Mouse (Mus musculus) myocyte (in vitro differentiated cells): ENCODE data around the gene Rrp36. TPM values are rescaled to one million over a fixed set of nuclear protein-coding genes. Genes with fewer than 3 reads are reported as not detected.

ENCODE experiments used
- H3K27me3 ChIP-seq: one replicate; pipeline ENCODE4 v1.6.1; 2011; ENCODE audit not compliant: control insufficient read depth, insufficient read depth, insufficient read length
- H3K36me3 ChIP-seq: one replicate; pipeline ENCODE4 v1.6.1; 2011; ENCODE audit not compliant: control insufficient read depth, insufficient read depth
- H3K4me2 ChIP-seq: one replicate; pipeline ENCODE4 v1.6.1; 2011; ENCODE audit warnings: low read depth, control low read depth
- H3K4me3 ChIP-seq: one replicate; pipeline ENCODE4 v1.5.1; 2011; ENCODE audit warnings: mild to moderate bottlenecking, control low read depth, moderate library complexity
- H3K79me2 ChIP-seq: one replicate; pipeline ENCODE4 v1.6.1; 2011; ENCODE audit not compliant: control insufficient read depth, insufficient read depth
- H3ac ChIP-seq: one replicate; pipeline ENCODE4 v1.6.1; 2011; ENCODE audit not compliant: control insufficient read depth, insufficient read length
- CEBPB ChIP-seq: IDR thresholded peaks from 2 replicates; pipeline ENCODE4 v1.6.1; 2011; ENCODE audit warnings: mild to moderate bottlenecking, moderate library complexity; ENCODE audit not compliant: poor library complexity, insufficient read depth, severe bottlenecking
- E2F4 ChIP-seq: IDR thresholded peaks from one replicate; pipeline ENCODE4 v1.6.1; 2011; ENCODE audit warnings: mild to moderate bottlenecking, control low read depth, moderate library complexity; ENCODE audit not compliant: insufficient read depth
- MAX ChIP-seq: IDR thresholded peaks from one replicate; pipeline ENCODE4 v1.6.1; 2011; ENCODE audit warnings: low read depth, mild to moderate bottlenecking, control low read depth
- MYOD1 ChIP-seq, 3 experiments: IDR thresholded peaks; one replicate each; pipeline ENCODE4 v1.6.1; 2011; ENCODE audit warnings: control low read depth in 2 of 3, low read depth in 2 of 3, mild to moderate bottlenecking in 2 of 3, moderate library complexity in 1 of 3; ENCODE audit not compliant: insufficient read length in 2 of 3, control insufficient read depth in 1 of 3
- MYOG ChIP-seq, 3 experiments: IDR thresholded peaks; one replicate each; pipeline ENCODE4 v1.6.1; 2011; ENCODE audit warnings: control low read depth in 2 of 3, low read depth in 2 of 3, mild to moderate bottlenecking in 2 of 3; ENCODE audit not compliant: insufficient read length in 2 of 3, control insufficient read depth in 1 of 3, insufficient read depth in 1 of 3
- POLR2A ChIP-seq: IDR thresholded peaks from one replicate; pipeline ENCODE4 v1.6.1; 2011; ENCODE audit warnings: low read depth, mild to moderate bottlenecking, control low read depth, moderate library complexity; ENCODE audit not compliant: insufficient read length
- POLR2AphosphoS2 ChIP-seq: IDR thresholded peaks from one replicate; pipeline ENCODE4 v1.6.1; 2011; ENCODE audit warnings: low read depth, control low read depth; ENCODE audit not compliant: insufficient read length
- REST ChIP-seq: IDR thresholded peaks from one replicate; pipeline ENCODE4 v1.6.1; 2011; ENCODE audit warnings: mild to moderate bottlenecking, control low read depth, moderate library complexity; ENCODE audit not compliant: insufficient read depth, insufficient read length
- SRF ChIP-seq: IDR thresholded peaks from one replicate; pipeline ENCODE4 v1.6.1; 2011; ENCODE audit warnings: low read depth; ENCODE audit not compliant: control insufficient read depth, insufficient read length
- TCF12 ChIP-seq: IDR thresholded peaks from one replicate; pipeline ENCODE4 v1.6.1; 2011; ENCODE audit warnings: mild to moderate bottlenecking, control low read depth; ENCODE audit not compliant: poor library complexity, insufficient read depth, severe bottlenecking
- TCF3 ChIP-seq: IDR thresholded peaks from one replicate; pipeline ENCODE4 v1.6.1; 2011; ENCODE audit warnings: low read depth, control low read depth; ENCODE audit not compliant: insufficient read length
- USF1 ChIP-seq: IDR thresholded peaks from one replicate; pipeline ENCODE4 v1.6.1; 2011; ENCODE audit warnings: low read depth, mild to moderate bottlenecking, control low read depth, moderate library complexity
- polyA plus RNA-seq: library from polyadenylated mRNA; unstranded; fragments of >200 nt; fragmentation: generic; extraction: Trizol; gene quantifications from one replicate; pipeline ENCODE4 v1.2.1, GENCODE M21; 2012; ENCODE audit warnings: missing spikeins

Rrp36 gene
- polyA plus RNA-seq, 1 experiment, result 45.8 TPM

DNA sequence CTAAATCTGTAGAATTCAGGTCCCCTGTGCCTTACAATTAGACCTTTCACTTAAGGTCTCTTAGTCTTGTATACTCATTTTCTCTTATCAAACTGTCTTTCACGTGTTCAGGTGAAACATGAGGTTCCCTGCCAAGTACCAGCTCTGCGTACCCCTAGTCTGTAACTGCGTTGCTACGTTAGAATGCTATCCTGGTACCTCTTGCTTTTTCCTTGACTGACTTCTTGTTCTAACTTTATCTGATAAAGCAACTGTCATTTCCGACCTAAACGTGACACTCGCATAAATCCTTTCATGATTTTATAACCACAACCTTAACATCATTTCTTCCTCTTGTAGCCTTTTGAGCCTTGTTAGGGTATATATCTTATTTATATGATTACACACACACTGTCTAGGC is 38.3 kb upstream of the Rrp36 start:
- Histone ChIP-seq H3K27me3 (no peaks in the 10 kb centered on the region), H3K36me3 (peaks cover 12% of the 10 kb centered on the region), H3K4me3 (peak overlapping the region; percentile 54), H3ac (peak overlapping the region; percentile 88), H3K4me2 (peak overlapping the region; percentile 93), H3K79me2 (peaks cover 19% of the 10 kb centered on the region)
- TF ChIP-seq E2F4, result no peak

- Histone ChIP-seq H3ac (peak overlapping the region; percentile 88), H3K4me2 (peak overlapping the region; percentile 93), H3K79me2 (peaks cover 19% of the 10 kb centered on the region), H3K27me3 (no peaks in the 10 kb centered on the region), H3K36me3 (peaks cover 12% of the 10 kb centered on the region), H3K4me3 (peak overlapping the region; percentile 54)
- TF ChIP-seq TCF12, result no peak
- no peak for TF ChIP-seq MYOD1 (IDR thresholded peaks at IDR 0.05; ENCODE audit: control insufficient read depth in 1 of 3, insufficient read length in 2 of 3, low read depth in 2 of 3)
- no peak for TF ChIP-seq MAX
- no peak for TF ChIP-seq POLR2AphosphoS2
- TF ChIP-seq SRF, result no peak
- no peak for TF ChIP-seq POLR2A
- no peak for TF ChIP-seq MYOG (IDR thresholded peaks at IDR 0.05; ENCODE audit: control insufficient read depth in 1 of 3, insufficient read depth in 1 of 3, insufficient read length in 2 of 3, low read depth in 2 of 3)
- TF ChIP-seq E2F4, result no peak
- TF ChIP-seq CEBPB, result no peak
- no peak for TF ChIP-seq TCF3
- no peak for TF ChIP-seq REST
- no peak for TF ChIP-seq USF1
Measured at GRCm38 (mm10) chr17:46711612-46712271, 37.6 kb upstream of the Rrp36 start.

DNA sequence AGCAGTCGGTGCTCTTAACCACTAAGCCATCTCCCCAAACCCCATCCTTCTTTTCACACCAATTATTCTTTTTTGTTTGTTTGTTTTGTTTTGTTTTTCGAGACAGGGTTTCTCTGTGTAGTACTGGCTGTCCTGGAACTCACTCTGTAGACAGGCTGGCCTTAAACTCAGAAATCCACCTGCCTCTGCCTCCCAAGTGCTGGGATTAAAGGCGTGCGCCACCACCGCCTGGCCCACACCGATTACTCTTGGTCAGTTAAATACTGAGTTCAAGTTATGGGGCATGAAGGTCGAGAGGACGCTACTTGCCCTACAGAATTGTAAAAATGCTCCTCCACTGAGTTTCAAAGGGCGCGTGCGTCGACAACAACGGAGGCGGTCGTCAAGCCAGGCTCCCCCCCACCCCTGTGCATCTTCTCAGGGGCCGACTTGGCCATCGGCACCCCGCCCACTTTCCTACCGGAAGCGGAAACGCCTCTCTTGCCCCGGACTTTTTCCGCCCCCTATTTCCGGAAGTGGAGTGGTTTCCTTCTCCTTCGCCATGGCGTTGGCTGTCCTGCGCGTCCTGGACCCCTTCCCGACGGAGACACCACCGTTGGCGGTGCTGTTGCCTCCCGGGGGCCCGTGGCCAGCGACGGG is 36.9 kb upstream of the Rrp36 start, which contains the start of gene Pex6:
Gene Pex6, plus strand, starts transcription at position 505 of the 639 bp plus-strand sequence.
- TF ChIP-seq USF1, result no peak
- TF ChIP-seq MYOG (IDR thresholded peaks at IDR 0.05; ENCODE audit: control insufficient read depth in 1 of 3, insufficient read depth in 1 of 3, insufficient read length in 2 of 3, low read depth in 2 of 3), result no peak
- TF ChIP-seq POLR2A, result peak; percentile 82
- no peak for TF ChIP-seq CEBPB
- no peak for TF ChIP-seq SRF
- TF ChIP-seq POLR2AphosphoS2, result peak; percentile 75
- TF ChIP-seq TCF3, result no peak
- TF ChIP-seq REST, result no peak
- no peak for TF ChIP-seq MAX
- H3K79me2 ChIP-seq, result peaks cover 19% of the 10 kb centered on the region
- H3ac ChIP-seq, result peak within 1 kb of the TSS; percentile 88
- H3K36me3 ChIP-seq, result peaks cover 12% of the 10 kb centered on the region
- peak within 1 kb of the TSS; percentile 54 for H3K4me3 ChIP-seq
- peak within 1 kb of the TSS; percentile 93 for H3K4me2 ChIP-seq
- no peaks in the 10 kb centered on the region for H3K27me3 ChIP-seq

GRCm38 (mm10) chr17:46706375-46707089 is 32.4 kb upstream of the Rrp36 start:
- H3K4me2 ChIP-seq, result no peak overlapping the region
- no peaks in the 10 kb centered on the region for H3K27me3 ChIP-seq
- H3K79me2 ChIP-seq, result peaks cover 26% of the 10 kb centered on the region
- H3ac ChIP-seq, result no peak overlapping the region
- H3K36me3 ChIP-seq, result no peaks in the 10 kb centered on the region
- no peak overlapping the region for H3K4me3 ChIP-seq
- no peak for TF ChIP-seq CEBPB
- no peak for TF ChIP-seq E2F4
- no peak for TF ChIP-seq POLR2AphosphoS2
